Mouse (Mus musculus) forebrain, postnatal 0 days (tissue): ENCODE measurements around the gene Snx21. TPM values are rescaled to one million over a fixed set of nuclear protein-coding genes. Genes with fewer than 3 reads are reported as not detected.

Source experiments
- ATAC-seq: fragments of 200-750 bp; cut with Nextera tagmentation; 2 replicates; pipeline ENCODE4 v1.8.0; 2017; ENCODE audit warnings: mild to moderate bottlenecking, moderate library complexity
- DNase-seq: peaks from one replicate; pipeline ENCODE4 v3.0.0-alpha.2; 2015
- H3K27ac ChIP-seq: fragments of 300-500 bp; sonication (generic); 2 replicates; pipeline ENCODE4 v1.5.1; 2014; ENCODE audit warnings: low read depth, mild to moderate bottlenecking, antibody characterized with exemption, low read length, moderate library complexity, mixed read lengths
- H3K27me3 ChIP-seq: fragments of 300-500 bp; sonication (generic); 2 replicates; pipeline ENCODE4 v1.6.1; 2014; ENCODE audit warnings: mild to moderate bottlenecking, low read length, mixed read lengths; ENCODE audit not compliant: insufficient read depth
- H3K36me3 ChIP-seq: fragments of 300-500 bp; sonication (generic); 2 replicates; pipeline ENCODE4 v1.6.1; 2014; ENCODE audit warnings: mild to moderate bottlenecking, moderate library complexity; ENCODE audit not compliant: insufficient read depth
- H3K4me1 ChIP-seq: fragments of 300-500 bp; sonication (generic); 2 replicates; pipeline ENCODE4 v1.6.1; 2014; ENCODE audit warnings: antibody characterized with exemption; ENCODE audit not compliant: insufficient read depth
- H3K4me2 ChIP-seq: fragments of 300-500 bp; sonication (generic); 2 replicates; pipeline ENCODE4 v1.6.1; 2014; ENCODE audit warnings: low read depth, mild to moderate bottlenecking, moderate library complexity
- H3K4me3 ChIP-seq: fragments of 300-500 bp; sonication (generic); 2 replicates; pipeline ENCODE4 v1.5.1; 2014; ENCODE audit warnings: low read depth, low read length, mixed read lengths
- H3K9ac ChIP-seq: fragments of 300-500 bp; sonication (generic); 2 replicates; pipeline ENCODE4 v1.6.1; 2014; ENCODE audit warnings: mild to moderate bottlenecking
- H3K9me3 ChIP-seq: fragments of 300-500 bp; sonication (generic); 2 replicates; pipeline ENCODE4 v1.6.1; 2016; ENCODE audit warnings: low read length
- CTCF ChIP-seq: sonication (generic); IDR thresholded peaks from 2 replicates; pipeline ENCODE4 v1.5.1; 2016; ENCODE audit warnings: antibody characterized with exemption, control low read depth, low read depth
- WGBS: fragments of 180-500 bp; shearing (Covaris S2); extraction: QIAGEN DNeasy Blood & Tissue Kit; methylation state at CpG from one replicate; pipeline ENCODE4 v1.1.7; 2014; 5-methylcytosine and 5-hydroxymethylcytosine counted together
- polyA plus RNA-seq: library from polyadenylated mRNA; unstranded; fragments of >200 nt; fragmentation: Nextera tagmentation; extraction: Ambion mirVana; gene quantifications from 2 replicates; pipeline ENCODE4 v1.2.1, GENCODE M21; 2015
- total RNA-seq: library from RNA; depleted of rRNA; stranded (reverse); fragments of >200 nt; gene quantifications from 2 replicates; pipeline ENCODE4 v1.2.3, GENCODE M21; 2014; rRNA removed

Snx21 gene
- total and polyA plus RNA-seq, 2 experiments from 2014 or later, result 50.2 to 72.0 TPM

GRCm38 (mm10) chr2:164834531-164834930 lies 48.9 kb downstream of the Snx21 start:
- DNase-seq (no peak), ATAC-seq (no peak)
- Histone ChIP-seq H3K27me3 (no peaks in the 10 kb centered on the region), H3K4me2 (peak overlapping the region; percentile 98), H3K4me3 (peak overlapping the region; percentile 64), H3K36me3 (peaks cover 28% of the 10 kb centered on the region), H3K9me3 (no peaks in the 10 kb centered on the region), H3K27ac (no peak overlapping the region), H3K9ac (peak overlapping the region; percentile 70), H3K4me1 (peaks cover 11% of the 10 kb centered on the region; the same call in 1 of the 2 replicates)
- peak; percentile 11; the same call in 1 of the 2 replicates for TF ChIP-seq CTCF
- 46% methylated on average over 8 of the region's 8 CpGs for WGBS

GRCm38 (mm10) chr2:164835164-164835563 lies 49.5 kb downstream of the Snx21 start:
- 97% methylated on average over 4 of the region's 4 CpGs for WGBS
- no peak overlapping the region for H3K4me2 ChIP-seq
- no peak overlapping the region for H3K4me3 ChIP-seq

More at GRCm38 (mm10) chr2:164835164-164835563, 49.5 kb downstream of the Snx21 start:
- no peak overlapping the region for H3K27ac ChIP-seq
- H3K4me1 ChIP-seq, result peaks cover 11% of the 10 kb centered on the region; the same call in 1 of the 2 replicates
- no peaks in the 10 kb centered on the region for H3K9me3 ChIP-seq
- TF ChIP-seq CTCF, result no peak
- H3K27me3 ChIP-seq, result no peaks in the 10 kb centered on the region
- no peak for DNase-seq
- H3K9ac ChIP-seq, result no peak overlapping the region
- no peak for ATAC-seq
- peaks cover 34% of the 10 kb centered on the region for H3K36me3 ChIP-seq

Other genes starting within 250 kb of the Snx21 start
- 1.5 and 6.1 TPM in 2 replicates for gene Wfdc2, start 223.4 kb upstream of the Snx21 start, total RNA-seq
- gene Wfdc2, start 223.4 kb upstream of the Snx21 start, polyA plus RNA-seq, result 4.3 and 7.3 TPM in 2 replicates
- gene Spint3, start 212.4 kb upstream of the Snx21 start, total RNA-seq, result not detected in 2 replicates
- gene Spint3, start 212.4 kb upstream of the Snx21 start, polyA plus RNA-seq, result not detected in 2 replicates
- gene Wfdc6a, start 200.4 kb upstream of the Snx21 start, total RNA-seq, result not detected in 2 replicates
- 0.33 TPM in 1 of 2 replicates, not detected in the other for gene Wfdc6a, start 200.4 kb upstream of the Snx21 start, polyA plus RNA-seq
- gene Eppin, start 192.2 kb upstream of the Snx21 start, total RNA-seq, result not detected in 2 replicates
- 0.19 TPM in 1 of 2 replicates, not detected in the other for gene Eppin, start 192.2 kb upstream of the Snx21 start, polyA plus RNA-seq
- gene Wfdc6b, start 172.3 kb upstream of the Snx21 start, total RNA-seq, result not detected in 2 replicates
- gene Wfdc6b, start 172.3 kb upstream of the Snx21 start, polyA plus RNA-seq, result not detected in 2 replicates
- not detected in 2 replicates for gene Wfdc8, start 172.2 kb upstream of the Snx21 start, total RNA-seq
- not detected in 2 replicates for gene Wfdc8, start 172.2 kb upstream of the Snx21 start, polyA plus RNA-seq
- not detected in 2 replicates for gene Wfdc16, start 147.0 kb upstream of the Snx21 start, total RNA-seq
- gene Wfdc16, start 147.0 kb upstream of the Snx21 start, polyA plus RNA-seq, result not detected in 2 replicates
- not detected in 2 replicates for gene Wfdc10, start 129.8 kb upstream of the Snx21 start, total RNA-seq
- not detected in 2 replicates for gene Wfdc10, start 129.8 kb upstream of the Snx21 start, polyA plus RNA-seq
- gene Wfdc9, start 129.2 kb upstream of the Snx21 start, total RNA-seq, result not detected in 2 replicates
- not detected in 2 replicates for gene Wfdc9, start 129.2 kb upstream of the Snx21 start, polyA plus RNA-seq
- not detected in 2 replicates for gene Wfdc11, start 111.7 kb upstream of the Snx21 start, total RNA-seq
- not detected in 2 replicates for gene Wfdc11, start 111.7 kb upstream of the Snx21 start, polyA plus RNA-seq
- not detected in 2 replicates for gene Wfdc13, start 100.7 kb upstream of the Snx21 start, total RNA-seq
- not detected in 2 replicates for gene Wfdc13, start 100.7 kb upstream of the Snx21 start, polyA plus RNA-seq
- gene Spint4, start 87.3 kb upstream of the Snx21 start, total RNA-seq, result not detected in 2 replicates
- not detected in 2 replicates for gene Spint4, start 87.3 kb upstream of the Snx21 start, polyA plus RNA-seq
- not detected in 2 replicates for gene Spint5, start 70.5 kb upstream of the Snx21 start, total RNA-seq
- gene Spint5, start 70.5 kb upstream of the Snx21 start, polyA plus RNA-seq, result not detected in 2 replicates
- 0.54 and 0.81 TPM in 2 replicates for gene Wfdc3, start 39.9 kb upstream of the Snx21 start, total RNA-seq
- gene Wfdc3, start 39.9 kb upstream of the Snx21 start, polyA plus RNA-seq, result 0.89 and 1.1 TPM in 2 replicates
- gene Dnttip1, start 39.8 kb upstream of the Snx21 start, total RNA-seq, result 23.2 and 26.1 TPM in 2 replicates
- 52.3 and 60.1 TPM in 2 replicates for gene Dnttip1, start 39.8 kb upstream of the Snx21 start, polyA plus RNA-seq
- gene Ube2c, start 15.9 kb upstream of the Snx21 start, total RNA-seq, result 24.9 and 29.2 TPM in 2 replicates
- gene Ube2c, start 15.9 kb upstream of the Snx21 start, polyA plus RNA-seq, result 30.9 and 38.4 TPM in 2 replicates
- 0.38 and 2.9 TPM in 2 replicates for gene Tnnc2, start 5.9 kb upstream of the Snx21 start, total RNA-seq
- 0.50 and 0.63 TPM in 2 replicates for gene Tnnc2, start 5.9 kb upstream of the Snx21 start, polyA plus RNA-seq
- gene Acot8, start 19.1 kb downstream of the Snx21 start, total RNA-seq, result 17.4 and 23.0 TPM in 2 replicates
- gene Acot8, start 19.1 kb downstream of the Snx21 start, polyA plus RNA-seq, result 13.7 and 17.1 TPM in 2 replicates
- 5.5 and 6.7 TPM in 2 replicates for gene Zswim3, start 19.3 kb downstream of the Snx21 start, total RNA-seq
- 2.6 and 5.2 TPM in 2 replicates for gene Zswim3, start 19.3 kb downstream of the Snx21 start, polyA plus RNA-seq
- gene Zswim1, start 36.9 kb downstream of the Snx21 start, total RNA-seq, result 11.2 and 18.6 TPM in 2 replicates
- gene Zswim1, start 36.9 kb downstream of the Snx21 start, polyA plus RNA-seq, result 27.5 and 32.6 TPM in 2 replicates
- 0.62 and 1.00 TPM in 2 replicates for gene Spata25, start 42.7 kb downstream of the Snx21 start, total RNA-seq
- not detected in 2 replicates for gene Spata25, start 42.7 kb downstream of the Snx21 start, polyA plus RNA-seq
- gene Ctsa, start 47.0 kb downstream of the Snx21 start, total RNA-seq, result 86.2 and 93.8 TPM in 2 replicates
- gene Ctsa, start 47.0 kb downstream of the Snx21 start, polyA plus RNA-seq, result 83.5 and 95.3 TPM in 2 replicates
- 5.0 and 5.4 TPM in 2 replicates for gene Neurl2, start 47.6 kb downstream of the Snx21 start, total RNA-seq
- 4.7 and 6.4 TPM in 2 replicates for gene Neurl2, start 47.6 kb downstream of the Snx21 start, polyA plus RNA-seq
- gene Pltp, start 71.9 kb downstream of the Snx21 start, total RNA-seq, result 28.2 and 43.4 TPM in 2 replicates
- gene Pltp, start 71.9 kb downstream of the Snx21 start, polyA plus RNA-seq, result 67.9 and 80.7 TPM in 2 replicates
- 67.3 and 82.2 TPM in 2 replicates for gene Pcif1, start 93.5 kb downstream of the Snx21 start, total RNA-seq
- 104 and 115 TPM in 2 replicates for gene Pcif1, start 93.5 kb downstream of the Snx21 start, polyA plus RNA-seq
- 20.9 and 26.0 TPM in 2 replicates for gene Zfp335, start 125.9 kb downstream of the Snx21 start, total RNA-seq
- gene Zfp335, start 125.9 kb downstream of the Snx21 start, polyA plus RNA-seq, result 10.0 and 11.2 TPM in 2 replicates
- 5.3 and 14.2 TPM in 2 replicates for gene Mmp9, start 155.0 kb downstream of the Snx21 start, total RNA-seq
- gene Mmp9, start 155.0 kb downstream of the Snx21 start, polyA plus RNA-seq, result 5.3 and 8.3 TPM in 2 replicates
- gene Slc12a5, start 175.0 kb downstream of the Snx21 start, total RNA-seq, result 83.2 and 139 TPM in 2 replicates
- gene Slc12a5, start 175.0 kb downstream of the Snx21 start, polyA plus RNA-seq, result 24.5 and 41.6 TPM in 2 replicates
- gene Ncoa5, start 249.0 kb downstream of the Snx21 start, total RNA-seq, result 81.8 and 96.3 TPM in 2 replicates
- 49.2 and 64.4 TPM in 2 replicates for gene Ncoa5, start 249.0 kb downstream of the Snx21 start, polyA plus RNA-seq